Mouse (Mus musculus): ENCODE measurements at regions not wholly inside any gene's neighbourhood (a gene's known extent, or its start where the extent isn't known, plus 50 kb on each side); places are given as distances from the start of the nearest gene placed in this dataset.
A peak's percentile ranks its signal among the peaks of the same experiment; 100 is the strongest.

DNA sequence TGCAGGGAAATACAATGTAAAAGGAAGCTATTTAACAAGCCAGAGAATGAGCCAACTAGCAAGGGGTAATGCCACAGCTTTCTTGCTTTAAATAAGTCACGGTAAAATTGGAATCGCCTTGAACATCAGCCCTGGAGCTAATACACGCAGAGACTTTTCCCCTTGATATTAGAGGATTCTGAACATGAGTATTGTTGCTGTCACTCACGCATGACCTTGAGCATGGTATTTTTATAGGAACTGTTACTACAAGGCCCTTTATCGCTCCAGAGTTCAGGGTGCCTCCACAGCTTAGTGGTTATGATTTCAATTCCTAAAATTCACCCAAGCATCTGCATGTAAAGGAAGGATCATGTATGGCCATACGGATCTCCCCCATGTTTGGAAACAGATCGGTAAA, 161.7 kb downstream of the Vegfc start:
- ATAC-seq (replicated peaks in 1 of 2; ENCODE audit: insufficient read depth in 1 of 2, low FRiP score in 2 of 2, low TSS enrichment in 1 of 2, low read depth in 1 of 2, poor library complexity in 2 of 2, severe bottlenecking in 2 of 2): peak in 1 of 2 experiments; percentile 51; a peak in 1 of 4 replicates

DNA sequence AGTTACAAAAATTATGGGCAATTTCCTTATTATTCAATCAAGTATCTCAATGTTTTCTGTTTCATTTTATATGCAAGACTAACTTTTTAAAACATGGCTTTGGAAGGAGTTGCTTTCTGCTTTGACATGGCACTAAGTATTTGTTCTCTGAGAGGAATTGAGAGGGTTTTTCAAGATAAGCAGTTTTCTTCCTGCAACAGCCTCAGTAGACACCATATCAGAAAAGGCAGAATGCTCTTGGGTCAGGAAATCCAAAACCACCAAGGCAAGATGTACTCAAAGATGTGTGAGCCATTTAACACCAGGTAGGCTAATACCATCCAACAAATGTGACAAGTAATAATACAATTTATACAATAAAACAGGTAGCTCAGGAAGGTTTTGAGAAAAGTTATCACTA, 178.0 kb downstream of the Vegfc start:
- peak; percentile 80 to 90 for ATAC-seq (replicated peaks in 1 of 2; ENCODE audit: insufficient read depth in 1 of 2, low FRiP score in 2 of 2, low TSS enrichment in 1 of 2, low read depth in 1 of 2, poor library complexity in 2 of 2, severe bottlenecking in 2 of 2)

DNA sequence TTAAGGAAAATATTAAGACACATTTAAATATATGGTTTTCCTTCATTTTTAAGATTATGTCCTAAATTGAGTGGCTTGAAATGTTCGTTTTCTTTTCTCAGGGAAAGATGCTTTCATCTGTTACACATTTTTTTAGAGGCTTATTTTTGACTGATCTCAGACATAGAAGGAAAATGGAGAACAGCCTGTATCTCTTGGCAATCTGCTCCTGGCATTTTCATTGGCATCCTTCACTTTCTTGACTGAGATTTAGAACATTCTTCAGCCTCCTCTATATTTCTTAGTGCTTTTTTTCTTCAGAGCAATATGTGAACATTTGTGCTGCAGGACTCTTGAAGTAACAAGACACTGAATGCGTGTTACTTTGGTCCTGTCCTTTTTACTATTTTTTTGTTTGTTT, 192.7 kb downstream of the Vegfc start:
- no peak for ATAC-seq (replicated peaks in 1 of 2; ENCODE audit: insufficient read depth in 1 of 2, low FRiP score in 2 of 2, low TSS enrichment in 1 of 2, low read depth in 1 of 2, poor library complexity in 2 of 2, severe bottlenecking in 2 of 2)

DNA sequence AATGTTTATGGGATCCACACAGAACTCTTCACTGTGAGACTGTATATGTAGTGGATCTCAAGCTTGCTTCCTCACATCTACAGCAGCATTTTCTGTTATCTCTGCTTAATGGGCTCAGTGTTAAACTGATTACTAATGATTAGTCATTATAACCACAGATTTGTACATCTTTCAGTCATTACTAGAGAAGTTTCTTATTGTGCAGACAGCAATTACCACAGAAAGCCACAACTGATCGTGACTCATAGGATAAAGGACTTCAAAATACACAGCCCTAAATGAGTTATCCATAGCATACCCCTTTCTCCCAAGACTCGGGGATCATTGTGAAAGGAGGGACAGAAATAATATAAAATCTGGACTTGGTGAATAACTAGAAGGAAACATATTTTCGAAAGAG, 195.7 kb downstream of the Vegfc start:
- ATAC-seq (replicated peaks in 1 of 2; ENCODE audit: insufficient read depth in 1 of 2, low FRiP score in 2 of 2, low TSS enrichment in 1 of 2, low read depth in 1 of 2, poor library complexity in 2 of 2, severe bottlenecking in 2 of 2): no peak

DNA sequence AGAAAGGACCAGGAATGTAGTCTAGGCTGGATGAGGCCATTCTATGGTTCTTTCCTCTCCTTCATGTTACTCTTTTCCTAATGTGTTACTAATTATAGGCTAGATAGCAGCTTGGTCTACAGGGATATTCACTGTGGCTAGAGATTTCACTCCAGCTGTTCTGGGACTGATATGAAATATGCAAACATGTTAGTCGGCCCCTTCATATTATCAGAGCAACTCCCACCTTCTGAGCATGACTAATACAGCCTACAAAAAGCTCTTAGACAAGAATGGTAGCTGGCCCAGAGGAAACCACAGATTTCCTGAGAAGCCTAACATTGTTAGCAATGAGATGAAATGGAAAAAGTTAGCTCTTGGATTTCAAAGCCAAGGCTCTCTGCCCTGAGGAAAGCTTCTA, 198.1 kb downstream of the Vegfc start:
- ATAC-seq (replicated peaks in 1 of 2; ENCODE audit: insufficient read depth in 1 of 2, low FRiP score in 2 of 2, low TSS enrichment in 1 of 2, low read depth in 1 of 2, poor library complexity in 2 of 2, severe bottlenecking in 2 of 2): peak; percentile 86 to 98

All from hematopoietic stem cell, adult 5-6 weeks (primary cell).